Mouse (Mus musculus): Measurements from ENCODE around the gene Fibin. TPM values are rescaled to one million over a fixed set of nuclear protein-coding genes. Genes with fewer than 3 reads are reported as not detected.

The Fibin gene
- polyA plus RNA-seq, 1 experiment from 2014 or later, result 20.2 TPM

DNA sequence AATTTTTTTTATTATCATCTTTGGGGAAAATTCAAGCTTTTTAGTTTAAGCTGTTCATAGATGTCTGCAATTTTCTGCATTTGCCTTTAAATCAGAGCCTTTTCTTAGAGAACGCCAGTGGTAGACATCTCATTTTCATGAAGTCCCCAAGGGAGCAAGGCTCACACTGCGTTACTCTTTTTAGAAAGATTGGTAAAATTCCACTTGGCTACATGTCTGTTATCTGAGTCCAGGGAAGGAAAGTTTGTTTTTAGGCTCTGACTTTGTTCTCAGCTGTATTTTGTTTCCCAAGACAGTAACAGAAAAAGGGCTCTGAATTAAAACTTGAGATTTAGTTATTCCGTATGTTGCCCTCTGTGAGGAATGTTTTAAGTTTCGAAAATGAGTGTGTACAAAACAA is 43.0 kb downstream of the Fibin start:
- no peaks in the 10 kb centered on the region for H3K4me1 ChIP-seq (ENCODE audit: control insufficient read depth, insufficient read depth, low read length)

GRCm38 (mm10) chr2:110319266-110319665 is 43.7 kb downstream of the Fibin start:
- WGBS, result 96% methylated on average over 1 of the region's 1 CpGs
- no peak for ATAC-seq (replicated peaks; ENCODE audit: insufficient number of reproducible peaks, low FRiP score, low TSS enrichment, low read depth)
- no peak overlapping the region for H3K9ac ChIP-seq (replicated peaks; ENCODE audit: low read length)

More for the DNA sequence above, 43.0 kb downstream of the Fibin start:
- H3K9ac ChIP-seq (replicated peaks; ENCODE audit: low read length), result no peak overlapping the region
- 65% methylated on average over 4 of the region's 4 CpGs for WGBS
- no peak overlapping the region for H3K4me2 ChIP-seq (ENCODE audit: low read depth, low read length)
- no peaks in the 10 kb centered on the region for H3K27me3 ChIP-seq (ENCODE audit: control insufficient read depth, insufficient read depth, low read length)
- H3K36me3 ChIP-seq (replicated peaks; ENCODE audit: control insufficient read depth, insufficient read depth, low read depth, low read length), result no peaks in the 10 kb centered on the region
- DNase-seq (ENCODE audit: low spot score) (no peak), ATAC-seq (replicated peaks; ENCODE audit: insufficient number of reproducible peaks, low FRiP score, low TSS enrichment, low read depth) (no peak)
- no peak overlapping the region for H3K27ac ChIP-seq (replicated peaks; ENCODE audit: low read depth, low read length)
- H3K4me3 ChIP-seq (ENCODE audit: low read depth, low read length), result no peak overlapping the region
- H3K9me3 ChIP-seq (replicated peaks; ENCODE audit: control insufficient read depth, low read length), result no peaks in the 10 kb centered on the region

GRCm38 (mm10) chr2:110318719-110319118 is 44.3 kb downstream of the Fibin start:
- H3K27ac ChIP-seq (replicated peaks; ENCODE audit: low read depth, low read length), result no peak overlapping the region
- H3K27me3 ChIP-seq (ENCODE audit: control insufficient read depth, insufficient read depth, low read length), result no peaks in the 10 kb centered on the region
- H3K36me3 ChIP-seq (replicated peaks; ENCODE audit: control insufficient read depth, insufficient read depth, low read depth, low read length), result no peaks in the 10 kb centered on the region
- ATAC-seq (replicated peaks; ENCODE audit: insufficient number of reproducible peaks, low FRiP score, low TSS enrichment, low read depth) (no peak), DNase-seq (ENCODE audit: low spot score) (no peak)
- H3K4me1 ChIP-seq (ENCODE audit: control insufficient read depth, insufficient read depth, low read length), result no peaks in the 10 kb centered on the region
- no peak overlapping the region for H3K4me3 ChIP-seq (ENCODE audit: low read depth, low read length)
- H3K9me3 ChIP-seq (replicated peaks; ENCODE audit: control insufficient read depth, low read length), result no peaks in the 10 kb centered on the region
- H3K9ac ChIP-seq (replicated peaks; ENCODE audit: low read length), result no peak overlapping the region
- whole genome bisulfite sequencing, result 90% methylated on average over 1 of the region's 1 CpGs
- no peak overlapping the region for H3K4me2 ChIP-seq (ENCODE audit: low read depth, low read length)

More at GRCm38 (mm10) chr2:110319266-110319665, 43.7 kb downstream of the Fibin start:
- Histone ChIP-seq H3K4me3 (ENCODE audit: low read depth, low read length) (no peak overlapping the region), H3K27ac (replicated peaks; ENCODE audit: low read depth, low read length) (no peak overlapping the region), H3K4me1 (ENCODE audit: control insufficient read depth, insufficient read depth, low read length) (no peaks in the 10 kb centered on the region), H3K27me3 (ENCODE audit: control insufficient read depth, insufficient read depth, low read length) (no peaks in the 10 kb centered on the region), H3K4me2 (ENCODE audit: low read depth, low read length) (no peak overlapping the region), H3K36me3 (replicated peaks; ENCODE audit: control insufficient read depth, insufficient read depth, low read depth, low read length) (no peaks in the 10 kb centered on the region), H3K9me3 (replicated peaks; ENCODE audit: control insufficient read depth, low read length) (no peaks in the 10 kb centered on the region)
- DNase-seq (ENCODE audit: low spot score), result no peak

GRCm38 (mm10) chr2:110316116-110316883 is 46.7 kb downstream of the Fibin start:
- Histone ChIP-seq H3K27me3 (ENCODE audit: control insufficient read depth, insufficient read depth, low read length) (no peaks in the 10 kb centered on the region), H3K4me3 (ENCODE audit: low read depth, low read length) (no peak overlapping the region), H3K4me2 (ENCODE audit: low read depth, low read length) (no peak overlapping the region), H3K9me3 (replicated peaks; ENCODE audit: control insufficient read depth, low read length) (no peaks in the 10 kb centered on the region), H3K36me3 (replicated peaks; ENCODE audit: control insufficient read depth, insufficient read depth, low read depth, low read length) (no peaks in the 10 kb centered on the region), H3K27ac (replicated peaks; ENCODE audit: low read depth, low read length) (no peak overlapping the region), H3K9ac (replicated peaks; ENCODE audit: low read length) (no peak overlapping the region), H3K4me1 (ENCODE audit: control insufficient read depth, insufficient read depth, low read length) (no peaks in the 10 kb centered on the region)
- ATAC-seq (replicated peaks; ENCODE audit: insufficient number of reproducible peaks, low FRiP score, low TSS enrichment, low read depth), result no peak; the same call in 1 of the 2 replicates
- WGBS, result 28% methylated on average over 3 of the region's 3 CpGs
- no peak for DNase-seq (ENCODE audit: low spot score)

DNA sequence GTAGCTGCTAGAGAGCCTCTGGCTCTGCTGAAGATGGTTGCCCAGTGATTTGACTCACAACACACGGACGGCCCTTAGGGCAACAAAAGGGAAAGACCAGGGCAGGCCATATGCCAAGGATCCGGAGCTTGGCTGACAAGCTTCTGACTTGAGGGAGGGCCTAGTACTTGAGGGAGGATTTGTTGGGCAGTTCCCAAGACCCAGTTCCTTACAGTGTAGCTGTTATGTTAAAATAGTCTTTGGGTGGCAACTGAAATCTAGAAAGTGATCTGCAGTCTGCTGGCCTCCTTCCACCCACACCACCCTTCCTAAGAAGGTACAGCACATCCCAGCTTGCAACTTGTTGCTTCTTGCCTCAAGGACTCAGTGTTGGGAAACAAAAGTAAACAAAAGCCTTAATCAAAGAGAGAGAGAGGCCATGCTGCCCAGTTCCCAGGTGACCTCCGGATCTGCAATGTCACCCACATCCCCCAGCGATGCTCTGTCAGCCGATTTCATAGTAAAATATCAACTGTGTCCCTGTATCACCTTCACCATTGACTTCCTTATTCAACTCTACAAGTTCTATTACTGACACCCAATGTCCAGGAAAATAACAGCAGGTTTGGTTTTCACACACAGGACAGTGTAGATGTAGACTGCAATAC is 48.4 kb downstream of the Fibin start, which contains the start of gene Bbox1:
TSS of gene Bbox1 (minus strand) at position 52 of the 647 bp plus-strand sequence.
- DNase-seq (ENCODE audit: low spot score) (no peak), ATAC-seq (replicated peaks; ENCODE audit: insufficient number of reproducible peaks, low FRiP score, low TSS enrichment, low read depth) (no peak)
- no peaks in the 10 kb centered on the region for H3K4me1 ChIP-seq (ENCODE audit: control insufficient read depth, insufficient read depth, low read length)
- H3K27me3 ChIP-seq (ENCODE audit: control insufficient read depth, insufficient read depth, low read length), result no peaks in the 10 kb centered on the region
- H3K36me3 ChIP-seq (replicated peaks; ENCODE audit: control insufficient read depth, insufficient read depth, low read depth, low read length), result no peaks in the 10 kb centered on the region
- H3K9ac ChIP-seq (replicated peaks; ENCODE audit: low read length), result no peak within 1 kb of the TSS
- WGBS, result 85% methylated on average over 6 of the region's 6 CpGs
- no peaks in the 10 kb centered on the region for H3K9me3 ChIP-seq (replicated peaks; ENCODE audit: control insufficient read depth, low read length)
- no peak within 1 kb of the TSS for H3K4me3 ChIP-seq (ENCODE audit: low read depth, low read length)
- H3K4me2 ChIP-seq (ENCODE audit: low read depth, low read length), result no peak within 1 kb of the TSS
- H3K27ac ChIP-seq (replicated peaks; ENCODE audit: low read depth, low read length), result no peak within 1 kb of the TSS; the same call in 1 of the 2 replicates

GRCm38 (mm10) chr2:110314074-110314473 is 48.9 kb downstream of the Fibin start:
- H3K4me2 ChIP-seq (ENCODE audit: low read depth, low read length), result no peak overlapping the region
- no peak for ATAC-seq (replicated peaks; ENCODE audit: insufficient number of reproducible peaks, low FRiP score, low TSS enrichment, low read depth)
- no peaks in the 10 kb centered on the region for H3K9me3 ChIP-seq (replicated peaks; ENCODE audit: control insufficient read depth, low read length)
- H3K9ac ChIP-seq (replicated peaks; ENCODE audit: low read length), result no peak overlapping the region
- no peaks in the 10 kb centered on the region for H3K36me3 ChIP-seq (replicated peaks; ENCODE audit: control insufficient read depth, insufficient read depth, low read depth, low read length)
- WGBS, result 82% methylated on average over 5 of the region's 5 CpGs
- H3K27ac ChIP-seq (replicated peaks; ENCODE audit: low read depth, low read length), result no peak overlapping the region; the same call in 1 of the 2 replicates
- H3K27me3 ChIP-seq (ENCODE audit: control insufficient read depth, insufficient read depth, low read length), result no peaks in the 10 kb centered on the region
- DNase-seq (ENCODE audit: low spot score), result no peak
- H3K4me3 ChIP-seq (ENCODE audit: low read depth, low read length), result no peak overlapping the region
- H3K4me1 ChIP-seq (ENCODE audit: control insufficient read depth, insufficient read depth, low read length), result no peaks in the 10 kb centered on the region

- 41% methylated on average over 2 of the region's 2 CpGs for whole genome bisulfite sequencing
- ATAC-seq (replicated peaks; ENCODE audit: insufficient number of reproducible peaks, low FRiP score, low TSS enrichment, low read depth), result 0 out of 2 replicates have a peak, but pooled peaks have one; percentile 18
These were observed 49.6 kb downstream of the Fibin start for GRCm38 (mm10) chr2:110313305-110313824.

More at GRCm38 (mm10) chr2:110313305-110313824, 49.6 kb downstream of the Fibin start:
- H3K4me3 ChIP-seq (ENCODE audit: low read depth, low read length), result no peak overlapping the region
- no peak overlapping the region for H3K27ac ChIP-seq (replicated peaks; ENCODE audit: low read depth, low read length)
- no peaks in the 10 kb centered on the region for H3K36me3 ChIP-seq (replicated peaks; ENCODE audit: control insufficient read depth, insufficient read depth, low read depth, low read length)
- no peaks in the 10 kb centered on the region for H3K27me3 ChIP-seq (ENCODE audit: control insufficient read depth, insufficient read depth, low read length)
- H3K4me2 ChIP-seq (ENCODE audit: low read depth, low read length), result no peak overlapping the region
- H3K4me1 ChIP-seq (ENCODE audit: control insufficient read depth, insufficient read depth, low read length), result no peaks in the 10 kb centered on the region
- DNase-seq (ENCODE audit: low spot score), result peak; percentile 36
- no peaks in the 10 kb centered on the region for H3K9me3 ChIP-seq (replicated peaks; ENCODE audit: control insufficient read depth, low read length)
- H3K9ac ChIP-seq (replicated peaks; ENCODE audit: low read length), result no peak overlapping the region
